Mouse (Mus musculus): ENCODE data around the gene Caln1. TPM values are rescaled to one million over a fixed set of nuclear protein-coding genes. Genes with fewer than 3 reads are reported as not detected.

The Caln1 gene
- polyA plus RNA-seq, 1 experiment from 2014 or later: 1.2 TPM

DNA sequence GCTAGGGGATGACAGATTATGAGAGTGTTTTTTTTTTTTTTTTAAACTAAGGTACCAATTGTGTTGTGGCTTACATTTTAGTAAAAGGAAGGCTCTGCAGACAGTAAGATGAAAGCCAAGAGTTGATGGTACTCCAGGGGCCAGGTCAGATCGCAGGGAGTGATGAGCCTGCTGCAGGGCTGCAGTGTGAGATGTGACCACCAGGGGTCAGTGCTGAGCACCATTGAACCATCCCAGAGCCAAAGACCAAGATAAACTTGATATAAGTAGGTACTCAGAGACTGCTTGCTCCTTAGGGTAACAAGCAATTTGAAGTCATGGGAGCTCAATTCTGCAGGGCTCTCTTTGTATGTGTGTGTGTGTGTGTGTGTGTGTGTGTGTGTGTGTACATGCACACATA lies 35.9 kb downstream of the Caln1 start:
- peak; percentile 77 for DNase-seq (ENCODE audit: low spot score)
- Histone ChIP-seq H3K36me3 (ENCODE audit: control insufficient read depth, insufficient read depth, low read length) (no peaks in the 10 kb centered on the region), H3K27me3 (ENCODE audit: control insufficient read depth, insufficient read depth, low read length) (no peaks in the 10 kb centered on the region), H3K4me3 (ENCODE audit: low read depth, low read length) (no peak overlapping the region), H3K4me1 (replicated peaks; ENCODE audit: control insufficient read depth, insufficient read depth, low read length) (no peaks in the 10 kb centered on the region), H3K9ac (ENCODE audit: low read depth, low read length) (no peak overlapping the region), H3K9me3 (ENCODE audit: control insufficient read depth, low read length) (no peaks in the 10 kb centered on the region), H3K4me2 (replicated peaks; ENCODE audit: low read depth, low read length) (no peak overlapping the region), H3K27ac (ENCODE audit: low read depth, low read length) (no peak overlapping the region)
- WGBS: 53% methylated on average over 1 of the region's 1 CpGs
- ATAC-seq (ENCODE audit: low FRiP score): no peak

GRCm38 (mm10) chr5:130409706-130410105 lies 40.5 kb downstream of the Caln1 start:
- no peaks in the 10 kb centered on the region for H3K27me3 ChIP-seq (ENCODE audit: control insufficient read depth, insufficient read depth, low read length)
- no peak overlapping the region for H3K9ac ChIP-seq (ENCODE audit: low read depth, low read length)
- H3K4me3 ChIP-seq (ENCODE audit: low read depth, low read length): no peak overlapping the region
- no peak for DNase-seq (ENCODE audit: low spot score)
- no peak for ATAC-seq (ENCODE audit: low FRiP score)
- 94% methylated on average over 6 of the region's 6 CpGs for WGBS
- peaks cover 4% of the 10 kb centered on the region; the same call in 1 of the 2 replicates for H3K9me3 ChIP-seq (ENCODE audit: control insufficient read depth, low read length)
- no peak overlapping the region for H3K4me2 ChIP-seq (replicated peaks; ENCODE audit: low read depth, low read length)
- H3K4me1 ChIP-seq (replicated peaks; ENCODE audit: control insufficient read depth, insufficient read depth, low read length): no peaks in the 10 kb centered on the region
- H3K27ac ChIP-seq (ENCODE audit: low read depth, low read length): no peak overlapping the region
- no peaks in the 10 kb centered on the region for H3K36me3 ChIP-seq (ENCODE audit: control insufficient read depth, insufficient read depth, low read length)

- H3K27me3 ChIP-seq (ENCODE audit: control insufficient read depth, insufficient read depth, low read length): no peaks in the 10 kb centered on the region
- no peak overlapping the region for H3K27ac ChIP-seq (ENCODE audit: low read depth, low read length)
- H3K36me3 ChIP-seq (ENCODE audit: control insufficient read depth, insufficient read depth, low read length): no peaks in the 10 kb centered on the region
- no peak overlapping the region for H3K4me2 ChIP-seq (replicated peaks; ENCODE audit: low read depth, low read length)
- H3K9ac ChIP-seq (ENCODE audit: low read depth, low read length): no peak overlapping the region
- no peaks in the 10 kb centered on the region for H3K4me1 ChIP-seq (replicated peaks; ENCODE audit: control insufficient read depth, insufficient read depth, low read length)
- 93% methylated on average over 17 of the region's 17 CpGs for WGBS
- no peak for ATAC-seq (ENCODE audit: low FRiP score)
- DNase-seq (ENCODE audit: low spot score): no peak
- H3K4me3 ChIP-seq (ENCODE audit: low read depth, low read length): no peak overlapping the region
- peaks cover 4% of the 10 kb centered on the region; the same call in 1 of the 2 replicates for H3K9me3 ChIP-seq (ENCODE audit: control insufficient read depth, low read length)
Observed at GRCm38 (mm10) chr5:130411516-130411915, 42.3 kb downstream of the Caln1 start.

DNA sequence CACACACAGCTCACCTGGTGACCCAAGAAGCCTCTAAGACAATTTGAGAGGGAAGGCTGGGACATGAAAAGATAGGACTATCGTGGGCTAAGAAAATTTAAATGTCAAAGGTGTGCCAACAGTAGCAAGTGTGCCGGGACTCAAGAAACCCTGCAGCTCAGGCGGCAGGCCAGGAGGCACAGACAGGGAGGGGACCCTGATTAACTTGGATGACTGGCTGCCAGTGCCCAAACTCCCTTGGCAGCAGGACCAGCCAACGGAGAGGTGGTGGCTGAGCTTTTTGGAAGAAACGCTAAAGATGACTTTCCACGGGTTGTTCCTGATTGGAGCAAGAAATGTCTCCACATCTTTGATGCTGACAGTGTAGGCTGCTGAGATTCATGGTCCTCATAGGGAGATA lies 78.2 kb downstream of the Caln1 start:
- no peak overlapping the region for H3K9ac ChIP-seq (ENCODE audit: low read depth, low read length)
- peaks cover 31% of the 10 kb centered on the region for H3K27me3 ChIP-seq (ENCODE audit: control insufficient read depth, insufficient read depth, low read length)
- no peak overlapping the region for H3K27ac ChIP-seq (ENCODE audit: low read depth, low read length)
- no peak for DNase-seq (ENCODE audit: low spot score)
- 39% methylated on average over 6 of the region's 6 CpGs for WGBS
- H3K4me2 ChIP-seq (replicated peaks; ENCODE audit: low read depth, low read length): no peak overlapping the region
- ATAC-seq (ENCODE audit: low FRiP score): no peak
- no peaks in the 10 kb centered on the region for H3K36me3 ChIP-seq (ENCODE audit: control insufficient read depth, insufficient read depth, low read length)
- peaks cover 3% of the 10 kb centered on the region; the same call in 1 of the 2 replicates for H3K4me1 ChIP-seq (replicated peaks; ENCODE audit: control insufficient read depth, insufficient read depth, low read length)
- H3K9me3 ChIP-seq (ENCODE audit: control insufficient read depth, low read length): no peaks in the 10 kb centered on the region
- H3K4me3 ChIP-seq (ENCODE audit: low read depth, low read length): no peak overlapping the region

- H3K9ac ChIP-seq (ENCODE audit: low read depth, low read length): peak overlapping the region; percentile 62; the same call in 1 of the 2 replicates
- DNase-seq (ENCODE audit: low spot score): peak; percentile 60
- H3K27ac ChIP-seq (ENCODE audit: low read depth, low read length): no peak overlapping the region
- peak overlapping the region; percentile 54 for H3K4me3 ChIP-seq (ENCODE audit: low read depth, low read length)
- peaks cover 31% of the 10 kb centered on the region for H3K27me3 ChIP-seq (ENCODE audit: control insufficient read depth, insufficient read depth, low read length)
- no peaks in the 10 kb centered on the region for H3K36me3 ChIP-seq (ENCODE audit: control insufficient read depth, insufficient read depth, low read length)
- ATAC-seq (ENCODE audit: low FRiP score): peak; percentile 36
- WGBS: under 1% methylated on average over 20 of the region's 20 CpGs
- H3K4me2 ChIP-seq (replicated peaks; ENCODE audit: low read depth, low read length): peak overlapping the region; percentile 99
- H3K4me1 ChIP-seq (replicated peaks; ENCODE audit: control insufficient read depth, insufficient read depth, low read length): peaks cover 3% of the 10 kb centered on the region; the same call in 1 of the 2 replicates
- no peaks in the 10 kb centered on the region for H3K9me3 ChIP-seq (ENCODE audit: control insufficient read depth, low read length)
Observed at GRCm38 (mm10) chr5:130448491-130448890, 79.2 kb downstream of the Caln1 start.

DNA sequence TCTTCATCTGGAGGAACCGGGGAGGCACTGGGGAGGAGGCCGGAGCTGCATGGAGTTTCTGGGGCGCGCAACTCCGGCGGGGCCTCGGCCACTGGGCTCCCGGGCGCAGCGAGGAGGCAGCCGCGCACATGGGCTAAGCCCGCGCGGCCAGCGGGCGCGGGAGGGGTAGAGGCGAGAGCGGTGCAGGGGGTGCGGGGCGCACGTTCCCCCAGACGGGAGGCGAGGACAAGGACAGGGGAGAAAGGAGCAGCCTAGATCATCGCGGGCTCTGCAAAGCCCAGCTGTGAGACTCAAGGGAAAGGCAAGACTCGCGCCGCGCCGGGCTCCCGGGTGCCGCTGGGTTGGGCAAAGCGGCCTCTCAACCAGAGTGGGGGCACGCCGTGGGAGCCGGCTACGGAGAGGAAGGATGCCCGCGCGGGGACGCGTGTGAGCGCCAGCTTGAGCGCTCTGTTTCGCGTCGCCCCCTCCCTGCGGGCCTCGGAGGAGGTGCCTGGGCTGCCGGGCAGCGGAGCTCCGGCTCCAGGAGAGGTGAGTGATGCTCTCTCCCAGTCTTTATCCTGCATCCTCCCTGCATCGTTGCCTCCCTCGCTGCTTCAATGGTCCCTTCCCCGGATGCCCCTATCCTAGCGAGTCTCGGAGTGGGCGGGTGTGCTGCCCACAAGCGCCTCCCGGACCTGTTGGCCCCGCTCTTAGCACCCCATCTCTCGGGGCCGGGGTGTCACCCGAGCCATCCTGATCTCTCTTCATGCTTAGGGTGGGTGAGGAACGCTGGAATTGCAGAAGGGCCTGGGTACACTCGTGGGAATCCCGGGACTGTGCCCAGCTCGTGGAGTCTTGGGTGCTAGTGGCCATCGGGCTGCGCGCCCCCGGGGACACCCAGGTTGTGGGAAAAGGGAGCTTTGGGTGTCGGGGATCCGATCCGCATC lies 79.9 kb downstream of the Caln1 start:
- peak; percentile 66 for DNase-seq (ENCODE audit: low spot score)
- peak; percentile 75 for ATAC-seq (ENCODE audit: low FRiP score)
- Histone ChIP-seq H3K36me3 (ENCODE audit: control insufficient read depth, insufficient read depth, low read length) (no peaks in the 10 kb centered on the region), H3K9ac (ENCODE audit: low read depth, low read length) (peak overlapping the region; percentile 62), H3K27ac (ENCODE audit: low read depth, low read length) (no peak overlapping the region), H3K4me2 (replicated peaks; ENCODE audit: low read depth, low read length) (peak overlapping the region; percentile 99), H3K4me3 (ENCODE audit: low read depth, low read length) (peak overlapping the region; percentile 54), H3K4me1 (replicated peaks; ENCODE audit: control insufficient read depth, insufficient read depth, low read length) (peaks cover 3% of the 10 kb centered on the region; the same call in 1 of the 2 replicates), H3K9me3 (ENCODE audit: control insufficient read depth, low read length) (no peaks in the 10 kb centered on the region), H3K27me3 (ENCODE audit: control insufficient read depth, insufficient read depth, low read length) (peaks cover 31% of the 10 kb centered on the region)
- 1% methylated on average over 77 of the region's 77 CpGs for WGBS

GRCm38 (mm10) chr5:130450031-130450541 lies 80.8 kb downstream of the Caln1 start:
- 8% methylated on average over 14 of the region's 14 CpGs for WGBS
- peak overlapping the region; percentile 99 for H3K4me2 ChIP-seq (replicated peaks; ENCODE audit: low read depth, low read length)
- H3K36me3 ChIP-seq (ENCODE audit: control insufficient read depth, insufficient read depth, low read length): no peaks in the 10 kb centered on the region
- peaks cover 3% of the 10 kb centered on the region; the same call in 1 of the 2 replicates for H3K4me1 ChIP-seq (replicated peaks; ENCODE audit: control insufficient read depth, insufficient read depth, low read length)
- no peak overlapping the region for H3K27ac ChIP-seq (ENCODE audit: low read depth, low read length)
- H3K9ac ChIP-seq (ENCODE audit: low read depth, low read length): no peak overlapping the region
- no peaks in the 10 kb centered on the region for H3K9me3 ChIP-seq (ENCODE audit: control insufficient read depth, low read length)
- peak overlapping the region; percentile 54; the same call in 1 of the 2 replicates for H3K4me3 ChIP-seq (ENCODE audit: low read depth, low read length)
- DNase-seq (ENCODE audit: low spot score) (no peak), ATAC-seq (ENCODE audit: low FRiP score) (no peak)
- H3K27me3 ChIP-seq (ENCODE audit: control insufficient read depth, insufficient read depth, low read length): peaks cover 31% of the 10 kb centered on the region

DNA sequence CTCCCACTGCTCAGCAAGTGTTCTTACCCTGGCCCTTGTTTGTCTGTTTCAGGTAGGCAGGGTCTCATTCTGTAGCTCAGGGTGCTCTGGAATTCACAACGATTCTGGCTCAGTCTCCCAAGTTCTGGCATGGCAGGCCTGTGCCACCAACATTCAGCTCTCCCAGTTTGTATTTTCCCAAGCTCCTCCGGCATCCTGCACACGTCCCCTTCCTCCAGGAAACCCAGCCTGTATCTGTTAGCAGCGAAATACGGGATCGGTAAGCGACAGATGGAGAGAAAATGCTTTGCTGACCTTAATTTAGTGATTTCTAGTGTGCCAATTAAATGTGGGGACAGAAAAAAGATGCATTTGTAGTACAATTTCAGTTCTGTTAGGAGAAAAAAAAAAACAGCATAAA lies 88.8 kb downstream of the Caln1 start:
- no peak for ATAC-seq (ENCODE audit: low FRiP score)
- Histone ChIP-seq H3K36me3 (ENCODE audit: control insufficient read depth, insufficient read depth, low read length) (no peaks in the 10 kb centered on the region), H3K4me3 (ENCODE audit: low read depth, low read length) (no peak overlapping the region), H3K9me3 (ENCODE audit: control insufficient read depth, low read length) (no peaks in the 10 kb centered on the region), H3K9ac (ENCODE audit: low read depth, low read length) (no peak overlapping the region), H3K4me2 (replicated peaks; ENCODE audit: low read depth, low read length) (no peak overlapping the region), H3K27ac (ENCODE audit: low read depth, low read length) (no peak overlapping the region), H3K27me3 (ENCODE audit: control insufficient read depth, insufficient read depth, low read length) (no peaks in the 10 kb centered on the region), H3K4me1 (replicated peaks; ENCODE audit: control insufficient read depth, insufficient read depth, low read length) (no peaks in the 10 kb centered on the region)
- DNase-seq (ENCODE audit: low spot score): no peak
- 91% methylated on average over 7 of the region's 7 CpGs for WGBS
